Comparison of ENCODE assay signal across 8 mouse cellular contexts in genomic region chr16:97357188-97357821, GRCm38 (mm10). TPM values are rescaled to one million over a fixed set of nuclear protein-coding genes. Genes with fewer than 3 reads are reported as not detected.
DNase-seq lines count a peak whose midpoint lies in the region; ATAC-seq and TF ChIP-seq lines count a peak whose summit lies in the region.

No protein-coding gene starts in this region.

- H3K27ac ChIP-seq in hindbrain, postnatal 0 days: no peak overlapping the region
- no peak overlapping the region for H3K27ac ChIP-seq in thymus, adult 2 months (ENCODE audit: control insufficient read depth, insufficient read depth, low read length)

- peak overlapping the region; percentile 49 for H3K4me3 ChIP-seq in hindbrain, postnatal 0 days (ENCODE audit: low read length)
- no peak overlapping the region for H3K4me3 ChIP-seq in thymus, adult 2 months (ENCODE audit: control insufficient read depth, insufficient read depth, low read length)

- TF ChIP-seq CTCF in hindbrain, postnatal 0 days (IDR thresholded peaks at IDR 0.05; ENCODE audit: low read depth): no peak
- no peak for TF ChIP-seq CTCF in thymus, adult 2 months (IDR thresholded peaks at IDR 0.05; ENCODE audit: borderline replicate concordance, control insufficient read depth, extremely low read depth, insufficient read depth, low read length, poor library complexity)

- 1% methylated on average over 25 of the region's 25 CpGs for WGBS in hindbrain, postnatal 0 days
- 6% methylated on average over 25 of the region's 25 CpGs for WGBS in thymus, adult 2 months

- no peaks in the 10 kb centered on the region for H3K36me3 ChIP-seq in hindbrain, postnatal 0 days (ENCODE audit: insufficient read depth, low read length)
- H3K36me3 ChIP-seq in thymus, adult 2 months (ENCODE audit: control insufficient read depth, insufficient read depth, low read length): no peaks in the 10 kb centered on the region

- H3K9ac ChIP-seq in hindbrain, postnatal 0 days (replicated peaks; ENCODE audit: low read length): peak overlapping the region; percentile 33; the same call in 1 of the 2 replicates

- 0 out of 2 replicates have a peak, but pooled peaks cover 5% of the 10 kb centered on the region for H3K4me1 ChIP-seq in hindbrain, postnatal 0 days (ENCODE audit: insufficient read depth, low read length)
- H3K4me1 ChIP-seq in thymus, adult 2 months (replicated peaks; ENCODE audit: control insufficient read depth, insufficient read depth, low read length): no peaks in the 10 kb centered on the region

- H3K27me3 ChIP-seq in hindbrain, postnatal 0 days (ENCODE audit: insufficient read depth, low read length): peaks cover 6% of the 10 kb centered on the region; the same call in 1 of the 2 replicates
- peaks cover 3% of the 10 kb centered on the region; the same call in 1 of the 2 replicates for H3K27me3 ChIP-seq in thymus, adult 2 months (ENCODE audit: control insufficient read depth, insufficient read depth, low read length)

- no peaks in the 10 kb centered on the region for H3K9me3 ChIP-seq in hindbrain, postnatal 0 days (ENCODE audit: low read length)

- ATAC-seq in hindbrain, postnatal 0 days: peak; percentile 70

- no peak for TF ChIP-seq POLR2A in thymus, adult 2 months (IDR thresholded peaks at IDR 0.05; ENCODE audit: control insufficient read depth, extremely low read depth, insufficient read depth, low read length, poor library complexity)

- peak overlapping the region; percentile 96 for H3K4me2 ChIP-seq in hindbrain, postnatal 0 days (ENCODE audit: low read depth, low read length)

- peak; percentile 80 for DNase-seq in Muller cell, postnatal 12 days (ENCODE audit: inconsistent ontology term)
- DNase-seq in embryo, embryonic 10.5 days (ENCODE audit: low spot score): peak; percentile 59
- peak; percentile 58 for DNase-seq in gastrocnemius, postnatal 25 days
- DNase-seq in hindbrain, postnatal 0 days (ENCODE audit: low spot score): peak; percentile 42
- peak; percentile 10 to 13 for DNase-seq in left cerebral cortex, adult 9 months (ENCODE audit: low spot score in 2 of 2)
- DNase-seq in lung, postnatal 4 days: peak; percentile 65 to 82
- peak; percentile 22 to 46 for DNase-seq in right cerebral cortex, postnatal 36 days (ENCODE audit: low spot score in 2 of 2)
- DNase-seq in thymus, adult 2 months: no peak

RNA-seq across cellular contexts. Expression of gene Bace2, which starts 0.8 kb away (rescaled TPM):
- total RNA-seq in gastrocnemius, postnatal 25 days (2021): 1 to 10 TPM; 5.2 to 7.0 TPM
- total RNA-seq in hindbrain, postnatal 0 days (2014; rRNA removed): 1.5 and 2.7 TPM in 2 replicates
- 6.1 and 9.1 TPM in 2 replicates for polyA plus RNA-seq in hindbrain, postnatal 0 days (2015; fragmentation: Nextera tagmentation; extraction: Ambion mirVana)
- polyA plus RNA-seq in thymus, adult 2 months (2012; rRNA removed): 1.1 and 1.4 TPM in 2 replicates
